Mouse (Mus musculus) left cerebral cortex, postnatal 36 days (tissue): ENCODE data around the gene Cd3eap. TPM values are rescaled to one million over a fixed set of nuclear protein-coding genes. Genes with fewer than 3 reads are reported as not detected.

ENCODE experiments used
- DNase-seq, 2 experiments: peaks; one replicate each; pipeline ENCODE4 v3.0.0; 2021 to 2022; ENCODE audit warnings: low spot score in 2 of 2, mixed read lengths in 1 of 2
- intact Hi-C: fragments of 180-260 bp; cut with DNase I; formaldehyde crosslinking; loops from one replicate; pipeline ENCODE4 v1.15.1; 2025
- total RNA-seq, 2 experiments: library from RNA; stranded (reverse); gene quantifications; 2 replicates each; pipeline ENCODE4 v1.2.3; 2021

The Cd3eap gene
- total RNA-seq, 2 experiments from 2014 or later: 17.3 to 17.6 TPM

- intact Hi-C loops: loop anchor here (5.0 kb wide), 2 partner anchors 104 to 164 kb away; partner anchors contain the start of gene Eml2
Observed at GRCm38 (mm10) chr7:19341250-19341649, 18.0 kb downstream of the Cd3eap start.

GRCm38 (mm10) chr7:19338596-19338995 is 20.7 kb downstream of the Cd3eap start:
- intact Hi-C loops: no loop called here
- no peak for DNase-seq

More at GRCm38 (mm10) chr7:19341250-19341649, 18.0 kb downstream of the Cd3eap start:
- no peak for DNase-seq

GRCm38 (mm10) chr7:19338060-19338459 is 21.2 kb downstream of the Cd3eap start:
- intact Hi-C loops: no loop called here
- DNase-seq: no peak

- intact Hi-C loops: no loop called here
- DNase-seq: peak in 1 of 2 experiments; percentile 70
Observed at GRCm38 (mm10) chr7:19337122-19337521, 22.2 kb downstream of the Cd3eap start.

- intact Hi-C loops: no loop called here
- DNase-seq: no peak
Observed at GRCm38 (mm10) chr7:19335583-19335982, 23.7 kb downstream of the Cd3eap start.

GRCm38 (mm10) chr7:19332709-19333352 is 26.5 kb downstream of the Cd3eap start:
- intact Hi-C loops: no loop called here
- peak; percentile 87 to 91 for DNase-seq

- DNase-seq: no peak
- intact Hi-C loops: no loop called here
Observed at GRCm38 (mm10) chr7:19331910-19332309, 27.4 kb downstream of the Cd3eap start.

GRCm38 (mm10) chr7:19328425-19328824 is 30.9 kb downstream of the Cd3eap start:
- intact Hi-C loops: no loop called here
- DNase-seq: no peak

GRCm38 (mm10) chr7:19327782-19328181 is 31.5 kb downstream of the Cd3eap start:
- intact Hi-C loops: no loop called here
- no peak for DNase-seq

GRCm38 (mm10) chr7:19327128-19327527 is 32.2 kb downstream of the Cd3eap start:
- intact Hi-C loops: no loop called here
- DNase-seq: peak; percentile 83 to 86

GRCm38 (mm10) chr7:19326359-19326758 is 32.9 kb downstream of the Cd3eap start:
- intact Hi-C loops: no loop called here
- peak; percentile 68 for DNase-seq

GRCm38 (mm10) chr7:19325262-19326199 is 33.8 kb downstream of the Cd3eap start:
- no peak for DNase-seq
- intact Hi-C loops: no loop called here

- no peak for DNase-seq
- intact Hi-C loops: no loop called here
Observed at GRCm38 (mm10) chr7:19324221-19324620, 35.1 kb downstream of the Cd3eap start.

GRCm38 (mm10) chr7:19322489-19322888 is 36.8 kb downstream of the Cd3eap start:
- intact Hi-C loops: no loop called here
- DNase-seq: no peak

GRCm38 (mm10) chr7:19321464-19321863 is 37.8 kb downstream of the Cd3eap start:
- intact Hi-C loops: no loop called here
- no peak for DNase-seq

GRCm38 (mm10) chr7:19320637-19321036 is 38.6 kb downstream of the Cd3eap start:
- DNase-seq: no peak
- intact Hi-C loops: no loop called here

GRCm38 (mm10) chr7:19319906-19320305 is 39.4 kb downstream of the Cd3eap start:
- peak; percentile 92 to 94 for DNase-seq
- intact Hi-C loops: no loop called here

- intact Hi-C loops: no loop called here
Observed at GRCm38 (mm10) chr7:19319458-19319857, 39.8 kb downstream of the Cd3eap start.

GRCm38 (mm10) chr7:19318676-19319075 is 40.6 kb downstream of the Cd3eap start:
- intact Hi-C loops: no loop called here
- DNase-seq: no peak

More at GRCm38 (mm10) chr7:19319458-19319857, 39.8 kb downstream of the Cd3eap start:
- DNase-seq: no peak

GRCm38 (mm10) chr7:19318201-19318600 is 41.1 kb downstream of the Cd3eap start:
- no peak for DNase-seq
- intact Hi-C loops: no loop called here
